Mouse (Mus musculus) erythroid progenitor cell, adult 5-6 weeks (primary cell): Measurements from ENCODE around the gene Kcnj11. TPM values are rescaled to one million over a fixed set of nuclear protein-coding genes. Genes with fewer than 3 reads are reported as not detected.
A peak's percentile ranks its signal among the peaks of the same experiment; 100 is the strongest.

Experiments
- ATAC-seq: replicated peaks from 2 replicates; pipeline ENCODE4 v1.8.0; 2016; ENCODE audit warnings: moderate number of reproducible peaks, mild to moderate bottlenecking, moderate TSS enrichment, inconsistent platforms; ENCODE audit not compliant: poor library complexity, low FRiP score, severe bottlenecking
- total RNA-seq, 2 experiments: library from RNA; stranded (forward) in 1 of 2; stranded (reverse) in 1 of 2; fragments of 150-400 nt in 1 of 2; fragments of 186-747, 209-891 nt in 1 of 2; gene quantifications; 2 replicates each; pipeline versions ENCODE4 v1.2.3 to v1.2.4; 2015 to 2017; ENCODE audit warnings: low replicate concordance in 2 of 2

Gene Kcnj11
- total RNA-seq, 2 experiments from 2014 or later, result not detected

DNA sequence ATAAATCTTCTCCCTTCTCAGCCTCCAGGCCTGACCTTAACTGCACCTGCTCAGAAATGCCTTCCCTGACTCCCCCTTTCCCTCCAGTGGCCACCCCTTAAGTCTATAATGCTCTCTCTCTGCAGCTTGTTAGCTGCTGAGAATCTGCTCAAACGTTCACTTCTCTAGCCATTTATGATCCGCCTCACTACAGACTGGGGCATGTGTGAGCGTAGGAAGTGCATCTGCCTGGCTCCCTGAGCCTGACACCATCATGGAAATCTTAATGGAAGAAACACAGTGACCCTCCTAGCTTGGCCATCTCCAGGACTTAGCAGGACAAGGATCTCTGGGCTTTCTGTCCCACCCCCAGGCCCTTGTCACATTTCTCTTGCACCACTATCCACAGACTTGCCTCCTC, 9.5 kb upstream of the Kcnj11 start:
- ATAC-seq, result no peak

GRCm38 (mm10) chr7:46105484-46105883, 4.9 kb upstream of the Kcnj11 start:
- no peak for ATAC-seq

GRCm38 (mm10) chr7:46104256-46104915, 3.8 kb upstream of the Kcnj11 start:
- no peak for ATAC-seq

GRCm38 (mm10) chr7:46103771-46104170, 3.2 kb upstream of the Kcnj11 start:
- no peak for ATAC-seq

DNA sequence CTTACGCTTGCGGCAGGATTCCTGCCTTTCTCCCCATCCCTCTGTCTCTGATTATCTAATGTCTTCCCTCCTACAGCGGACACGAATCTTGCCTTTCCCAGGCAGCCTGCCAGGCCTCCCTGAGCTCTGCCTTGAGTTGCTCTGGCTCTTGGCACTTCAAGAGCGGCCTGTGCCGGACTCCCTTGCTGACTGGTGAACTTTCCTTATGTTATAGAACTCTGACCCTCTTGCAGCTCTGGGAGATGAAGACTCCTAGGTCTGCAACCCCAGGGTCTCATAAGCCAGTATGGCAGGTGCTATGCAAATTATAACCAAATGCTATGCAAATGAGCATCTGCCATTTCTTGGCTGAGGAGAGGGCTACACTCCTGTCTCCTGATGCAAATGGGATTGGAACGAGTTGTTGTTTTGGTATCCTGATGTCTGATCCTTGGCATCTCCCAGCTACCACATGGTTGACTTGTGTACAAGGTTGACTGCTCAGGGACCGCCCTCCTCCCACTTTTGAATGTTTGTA, 2.6 kb upstream of the Kcnj11 start:
- no peak for ATAC-seq

GRCm38 (mm10) chr7:46099682-46100081, 882 bp downstream of the Kcnj11 start:
- ATAC-seq, result no peak

- no peak for ATAC-seq
Measured at GRCm38 (mm10) chr7:46098919-46099286, 1.7 kb downstream of the Kcnj11 start.

- no peak for ATAC-seq
Measured at GRCm38 (mm10) chr7:46098221-46098918, 2.2 kb downstream of the Kcnj11 start.

GRCm38 (mm10) chr7:46097319-46097783, 3.2 kb downstream of the Kcnj11 start:
- no peak for ATAC-seq

DNA sequence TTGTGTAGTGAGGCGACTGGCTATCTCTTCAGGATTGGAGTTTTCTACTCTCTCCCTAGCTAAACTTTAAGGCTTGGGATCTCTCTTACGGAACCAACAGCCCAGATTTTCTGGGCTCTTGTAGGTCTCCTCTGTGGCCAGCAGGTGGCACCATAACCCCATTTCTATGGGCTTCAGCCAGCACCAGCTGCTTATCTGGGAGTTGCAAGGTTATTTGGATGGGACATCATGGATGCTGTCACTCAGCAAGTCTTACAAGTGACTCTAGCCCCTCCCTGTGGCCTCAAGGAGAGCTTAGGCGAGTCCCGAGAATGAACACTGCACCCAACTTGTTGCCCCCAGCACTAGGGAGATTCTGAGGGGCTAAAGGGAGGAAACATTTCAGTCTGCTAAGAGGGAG, 4.4 kb downstream of the Kcnj11 start:
- ATAC-seq, result peak; percentile 58; the same call in 1 of the 2 replicates

DNA sequence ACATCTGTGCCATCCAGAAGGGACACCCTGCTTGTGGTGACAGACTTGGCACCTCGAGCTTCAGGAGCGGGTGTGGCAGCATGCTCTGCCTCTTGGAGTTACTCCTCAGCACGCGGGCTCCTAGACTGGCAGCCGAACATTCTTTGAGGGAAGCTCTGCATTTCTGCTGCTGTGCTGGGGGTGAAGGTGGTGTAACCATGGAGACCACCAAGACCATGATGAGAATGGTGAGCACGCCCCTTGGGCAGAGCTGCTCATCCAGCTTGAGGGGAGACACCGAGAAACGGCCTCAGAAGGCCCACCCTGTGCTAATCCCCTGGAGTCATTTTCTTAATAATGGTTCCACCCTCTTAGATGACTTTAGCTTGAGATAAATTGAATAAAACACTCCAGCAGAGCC, 7.8 kb downstream of the Kcnj11 start:
- no peak for ATAC-seq

- no peak for ATAC-seq
Measured at GRCm38 (mm10) chr7:46088241-46088640, 12.3 kb downstream of the Kcnj11 start.

DNA sequence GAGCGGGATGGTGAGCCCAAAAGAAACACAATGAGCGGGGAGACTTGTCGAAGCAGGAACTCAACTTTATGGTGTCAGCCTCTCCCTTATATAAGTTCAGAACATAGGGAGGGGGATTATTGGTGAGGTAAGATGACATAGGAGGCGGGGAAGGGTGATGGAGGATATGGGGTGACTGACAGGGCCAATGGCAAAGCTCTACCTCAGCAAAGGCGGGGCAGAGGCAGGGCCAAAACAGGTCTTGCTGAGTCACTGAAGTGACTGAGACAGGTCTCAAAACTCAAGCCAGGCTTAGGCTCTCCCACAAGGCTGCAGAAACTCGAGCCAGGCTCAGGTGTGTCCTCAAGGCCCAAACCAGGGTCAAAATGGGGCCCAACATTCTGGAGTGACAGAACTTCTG, 14.2 kb downstream of the Kcnj11 start:
- ATAC-seq, result no peak

- no peak for ATAC-seq
Measured at GRCm38 (mm10) chr7:46084839-46085513, 15.6 kb downstream of the Kcnj11 start.

GRCm38 (mm10) chr7:46084024-46084423, 16.5 kb downstream of the Kcnj11 start:
- ATAC-seq, result no peak

DNA sequence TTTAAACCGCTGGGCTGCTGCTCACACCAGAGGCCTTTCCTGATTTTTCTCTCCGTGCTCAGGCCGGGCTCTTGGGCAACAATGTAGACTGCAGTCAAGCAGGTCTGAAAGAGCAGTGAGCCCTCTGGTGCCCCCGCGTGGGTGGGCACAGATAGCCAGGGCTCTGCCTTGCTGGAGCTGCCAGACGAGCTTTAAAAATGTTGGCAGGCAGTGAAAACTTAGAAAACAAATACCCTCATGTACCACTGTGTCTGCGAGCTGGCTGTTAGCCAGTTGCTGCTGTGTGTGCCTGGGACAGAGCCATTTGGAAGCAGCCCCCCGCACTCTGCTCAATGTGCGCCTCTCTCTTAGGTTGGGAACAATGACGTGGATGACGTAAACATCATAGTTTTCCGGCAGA, 22.9 kb downstream of the Kcnj11 start:
- no peak for ATAC-seq

GRCm38 (mm10) chr7:46076844-46077243, 23.7 kb downstream of the Kcnj11 start:
- ATAC-seq, result no peak

DNA sequence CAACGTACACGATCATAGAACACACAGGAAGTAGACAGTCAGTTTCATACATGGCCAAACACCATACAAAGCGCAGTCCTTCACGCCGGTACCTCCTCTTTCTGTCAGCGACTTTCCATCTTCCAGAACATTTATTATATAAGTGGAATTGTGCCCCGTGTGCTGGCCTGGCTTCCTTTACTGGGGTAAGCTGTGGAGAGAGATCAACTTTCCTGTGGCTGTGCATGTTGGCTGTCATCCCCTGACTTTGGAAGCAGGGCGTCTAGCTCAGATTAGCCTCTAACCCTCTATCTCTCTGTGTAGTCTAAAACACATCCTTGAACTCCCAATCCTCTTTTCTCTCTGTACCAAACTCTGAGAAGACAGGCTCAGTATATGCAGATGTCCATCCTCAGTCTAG, 31.7 kb downstream of the Kcnj11 start:
- ATAC-seq, result no peak

DNA sequence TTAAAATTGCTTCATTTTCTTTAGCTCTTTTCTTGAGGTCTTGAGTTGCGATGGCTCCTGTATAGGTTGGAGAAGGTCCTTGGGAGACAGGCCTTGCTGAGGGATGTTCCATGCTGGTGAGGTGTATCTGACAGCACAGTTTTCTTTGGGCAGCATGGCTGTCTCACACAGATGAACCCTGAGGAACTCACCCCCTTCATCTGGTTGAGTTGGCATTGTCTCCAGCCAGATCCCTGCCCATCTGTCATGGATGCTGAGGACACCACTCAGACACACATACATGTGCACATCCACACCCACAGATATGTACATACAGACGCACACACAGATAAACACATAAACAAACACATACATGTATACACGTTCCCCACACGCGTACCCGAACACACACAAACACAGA, 37.3 kb downstream of the Kcnj11 start:
- no peak for ATAC-seq

DNA sequence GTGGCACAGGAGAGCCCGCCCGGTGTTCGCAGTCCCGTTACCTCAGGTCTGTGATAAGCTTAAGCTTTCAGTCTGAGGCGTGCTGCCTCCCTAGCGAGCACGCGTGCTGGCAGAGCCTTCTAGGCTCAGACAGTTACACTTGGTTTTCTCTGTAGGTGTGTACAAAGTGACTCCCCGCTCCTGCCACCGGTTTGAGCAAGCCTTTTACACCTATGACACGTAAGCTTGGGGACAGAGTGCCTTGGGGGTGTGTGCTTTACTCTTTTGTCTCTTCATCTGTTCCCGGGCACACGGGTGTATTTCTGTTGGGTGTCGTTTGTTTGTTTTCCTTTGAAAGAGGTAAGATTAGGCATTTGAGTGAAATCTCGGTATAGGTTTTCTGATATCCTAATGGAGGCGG, 39.0 kb downstream of the Kcnj11 start:
- no peak for ATAC-seq

DNA sequence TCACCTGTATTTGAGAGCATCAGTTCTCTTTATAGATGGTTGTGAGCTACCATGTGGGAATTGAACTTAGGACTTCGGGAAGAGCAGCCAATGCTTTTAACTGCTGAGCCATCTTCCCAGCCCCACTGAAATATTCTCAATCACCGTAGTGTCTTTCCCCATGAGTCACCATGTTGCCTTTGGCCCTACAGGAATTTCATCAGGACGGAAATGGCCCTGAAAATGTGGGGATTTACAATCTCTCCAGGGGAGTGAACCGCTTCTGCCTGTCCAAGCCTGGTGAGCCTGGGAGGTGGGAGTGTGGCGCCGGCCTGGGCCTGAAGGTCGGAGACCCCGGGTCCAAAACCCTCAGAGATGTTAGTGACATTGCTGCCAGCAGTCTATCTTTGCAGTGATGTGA, 39.9 kb downstream of the Kcnj11 start:
- ATAC-seq, result no peak
